In genomic region chr12:111353439-111353915, GRCm38 (mm10) we compare ENCODE assay signal across 7 mouse cellular contexts. TPM values are rescaled to one million over a fixed set of nuclear protein-coding genes. Genes with fewer than 3 reads are reported as not detected.
DNase-seq lines count a peak whose midpoint lies in the region; ATAC-seq and TF ChIP-seq lines count a peak whose summit lies in the region.

No protein-coding gene starts in this region.

- no peak for TF ChIP-seq CTCF in embryonic fibroblast, embryonic 13.5 days (IDR thresholded peaks at IDR 0.05; ENCODE audit: borderline replicate concordance, insufficient read depth, low read length)

- H3K27ac ChIP-seq in embryonic fibroblast, embryonic 13.5 days (ENCODE audit: insufficient read depth, low read length) = peak overlapping the region; percentile 77
- peak overlapping the region; percentile 44; the same call in 1 of the 2 replicates for H3K27ac ChIP-seq in hindbrain, embryonic 12.5 days
- no peak overlapping the region for H3K27ac ChIP-seq in liver, embryonic 11.5 days (ENCODE audit: low read depth, low read length)
- 0 out of 2 replicates have a peak overlapping the region, but pooled peaks have one; percentile 48 for H3K27ac ChIP-seq in neural tube, embryonic 14.5 days (ENCODE audit: low read depth, low read length)

- TF ChIP-seq POLR2A in embryonic fibroblast, embryonic 13.5 days (IDR thresholded peaks at IDR 0.05; ENCODE audit: low read depth, low read length) = no peak

- 0 out of 2 replicates have a peak overlapping the region, but pooled peaks have one; percentile 27 for H3K9ac ChIP-seq in hindbrain, embryonic 12.5 days
- no peak overlapping the region for H3K9ac ChIP-seq in liver, embryonic 11.5 days (ENCODE audit: low read depth, low read length)
- H3K9ac ChIP-seq in neural tube, embryonic 14.5 days (replicated peaks; ENCODE audit: low read depth, low read length) = no peak overlapping the region

- H3K36me3 ChIP-seq in hindbrain, embryonic 12.5 days = no peaks in the 10 kb centered on the region
- H3K36me3 ChIP-seq in liver, embryonic 11.5 days (ENCODE audit: control insufficient read depth, insufficient read depth, low read length) = no peaks in the 10 kb centered on the region; the same call in 1 of the 2 replicates
- no peaks in the 10 kb centered on the region for H3K36me3 ChIP-seq in neural tube, embryonic 14.5 days (ENCODE audit: control insufficient read depth, insufficient read depth, low read length)

- peak overlapping the region; percentile 19; the same call in 1 of the 2 replicates for H3K4me2 ChIP-seq in hindbrain, embryonic 12.5 days (replicated peaks)
- H3K4me2 ChIP-seq in liver, embryonic 11.5 days = no peak overlapping the region
- no peak overlapping the region for H3K4me2 ChIP-seq in neural tube, embryonic 14.5 days (ENCODE audit: low read depth, low read length)

- H3K27me3 ChIP-seq in hindbrain, embryonic 12.5 days = no peaks in the 10 kb centered on the region
- H3K27me3 ChIP-seq in liver, embryonic 11.5 days (replicated peaks; ENCODE audit: control insufficient read depth, insufficient read depth, low read length) = no peaks in the 10 kb centered on the region
- no peaks in the 10 kb centered on the region for H3K27me3 ChIP-seq in neural tube, embryonic 14.5 days (ENCODE audit: control insufficient read depth, insufficient read depth, low read length)

- peak; percentile 68; the same call in 1 of the 2 replicates for ATAC-seq in hindbrain, embryonic 12.5 days (ENCODE audit: low FRiP score)
- peak; percentile 58; the same call in 1 of the 2 replicates for ATAC-seq in liver, embryonic 11.5 days (replicated peaks; ENCODE audit: low FRiP score)
- ATAC-seq in neural tube, embryonic 14.5 days (ENCODE audit: low read depth) = peak; percentile 74

- H3K4me3 ChIP-seq in embryonic fibroblast, embryonic 13.5 days (ENCODE audit: insufficient read depth, low read length) = no peak overlapping the region
- H3K4me3 ChIP-seq in hindbrain, embryonic 12.5 days = no peak overlapping the region
- H3K4me3 ChIP-seq in liver, embryonic 11.5 days (ENCODE audit: low read depth, low read length) = no peak overlapping the region
- no peak overlapping the region for H3K4me3 ChIP-seq in neural tube, embryonic 14.5 days (ENCODE audit: low read depth, low read length)

- 46% methylated on average over 15 of the region's 15 CpGs for WGBS in hindbrain, embryonic 12.5 days
- 81% methylated on average over 15 of the region's 15 CpGs for WGBS in liver, embryonic 11.5 days
- WGBS in neural tube, embryonic 14.5 days = 32% methylated on average over 15 of the region's 15 CpGs

- peak; percentile 92 for DNase-seq in R1 (ENCODE audit: low read depth, low spot score)
- no peak for DNase-seq in liver, embryonic 11.5 days (ENCODE audit: low spot score)
- no peak for DNase-seq in thymus, postnatal 4 days
- no peak for DNase-seq in cerebellum, adult 18-20 months

- no peaks in the 10 kb centered on the region for H3K9me3 ChIP-seq in hindbrain, embryonic 12.5 days (replicated peaks)
- H3K9me3 ChIP-seq in liver, embryonic 11.5 days (ENCODE audit: control insufficient read depth, low read length) = no peaks in the 10 kb centered on the region
- H3K9me3 ChIP-seq in neural tube, embryonic 14.5 days (ENCODE audit: control insufficient read depth, low read length) = no peaks in the 10 kb centered on the region

- peaks cover 19% of the 10 kb centered on the region for H3K4me1 ChIP-seq in embryonic fibroblast, embryonic 13.5 days (ENCODE audit: control insufficient read depth, insufficient read depth, low read length)
- peaks cover 48% of the 10 kb centered on the region for H3K4me1 ChIP-seq in hindbrain, embryonic 12.5 days
- peaks cover 13% of the 10 kb centered on the region for H3K4me1 ChIP-seq in liver, embryonic 11.5 days (replicated peaks; ENCODE audit: control insufficient read depth, insufficient read depth, low read length)
- H3K4me1 ChIP-seq in neural tube, embryonic 14.5 days (ENCODE audit: control insufficient read depth, insufficient read depth, low read length) = peaks cover 26% of the 10 kb centered on the region

RNA-seq across cellular contexts. Expression of gene Cdc42bpb, which starts 24.0 kb away (rescaled TPM):
- polyA plus RNA-seq in embryonic fibroblast, embryonic 13.5 days (2011; ENCODE audit: insufficient read length, low read depth, missing spikeins) = 60.0 and 71.1 TPM in 2 replicates
- polyA plus RNA-seq in hindbrain, embryonic 12.5 days (2016; fragmentation: Nextera tagmentation; extraction: Ambion mirVana) = 43.2 and 44.8 TPM in 2 replicates
- polyA plus RNA-seq in liver, embryonic 11.5 days (2014; fragmentation: Nextera tagmentation; extraction: Ambion mirVana) = 22.4 and 25.6 TPM in 2 replicates
- 43.4 and 54.1 TPM in 2 replicates for polyA plus RNA-seq in neural tube, embryonic 14.5 days (2014; fragmentation: Nextera tagmentation; extraction: Ambion mirVana)

RNA-seq across cellular contexts. Expression of gene Lbhd2, which starts 53.1 kb away (rescaled TPM):
- not detected in 2 replicates for polyA plus RNA-seq in embryonic fibroblast, embryonic 13.5 days (2011; ENCODE audit: insufficient read length, low read depth, missing spikeins)
- polyA plus RNA-seq in hindbrain, embryonic 12.5 days (2016; fragmentation: Nextera tagmentation; extraction: Ambion mirVana) = 0.45 and 0.74 TPM in 2 replicates
- polyA plus RNA-seq in liver, embryonic 11.5 days (2014; fragmentation: Nextera tagmentation; extraction: Ambion mirVana) = 0.36 TPM in 1 of 2 replicates, not detected in the other
- polyA plus RNA-seq in neural tube, embryonic 14.5 days (2014; fragmentation: Nextera tagmentation; extraction: Ambion mirVana) = 0.43 and 1.5 TPM in 2 replicates
